In the genomic region with DNA sequence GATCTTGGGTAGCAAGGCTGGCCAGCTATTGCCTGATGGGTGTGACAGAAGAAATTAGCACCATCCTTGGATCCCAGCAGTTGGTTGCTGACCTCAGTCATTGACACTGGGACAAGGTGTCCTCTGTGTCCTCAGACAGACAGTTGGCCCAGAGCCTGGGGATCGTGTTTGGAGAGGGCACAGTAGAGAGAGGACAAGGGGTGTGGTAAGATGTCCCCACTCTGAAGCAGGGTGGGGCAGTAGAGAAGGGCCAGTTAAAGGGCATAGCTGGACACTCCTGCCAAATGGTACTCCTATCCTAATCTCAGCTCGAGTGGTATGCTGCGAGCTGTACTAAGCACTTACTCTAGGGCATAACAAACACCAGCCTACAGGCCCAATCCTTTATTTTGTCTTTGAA, we compare ENCODE assay signal across 33 mouse cellular contexts. TPM values are rescaled to one million over a fixed set of nuclear protein-coding genes. Genes with fewer than 3 reads are reported as not detected.
A peak's percentile ranks its signal among the peaks of the same experiment; 100 is the strongest.
DNase-seq lines count a peak whose midpoint lies in the region; ATAC-seq lines count a peak whose summit lies in the region.
"Had no signal": no experiment of that assay in that cellular context is flagged by ENCODE, and none has a peak within 500 bp of the region (broad histone marks: within the 10 kb centered on the region; RNA-seq: fewer than 3 reads in every experiment).

No protein-coding gene starts in this region.

- no peak for ATAC-seq in heart, embryonic 12.5 days (ENCODE audit: insufficient number of reproducible peaks, low FRiP score)
- no peak for ATAC-seq in intestine, embryonic 16.5 days
- no peak for ATAC-seq in midbrain, embryonic 13.5 days
- ATAC-seq: CD4-positive, CD25-positive, alpha-beta regulatory T cell, adult 4 months; forebrain, postnatal 0 days; inflammation-experienced regulatory T-cells, adult 6 months had no signal

- peak; percentile 1 to 13 for DNase-seq in heart, adult 9 months (ENCODE audit: low spot score in 2 of 2)
- peak; percentile 61 for DNase-seq in heart, postnatal 4 days
- peak; percentile 8 for DNase-seq in lung, postnatal 10 days
- no peak for DNase-seq in testis, postnatal 10 days (ENCODE audit: low spot score)
- DNase-seq: adrenal gland, postnatal 36 days; cerebellum, adult 18-20 months; cerebellum, postnatal 25 days; forebrain, postnatal 0 days; kidney, adult 8-10 months; kidney, postnatal 10 days; layer of hippocampus, postnatal 36 days; left cerebral cortex, postnatal 4 days; thymus, postnatal 4 days had no signal

- H3K4me3 ChIP-seq in heart, embryonic 12.5 days: no peak overlapping the region
- no peak overlapping the region for H3K4me3 ChIP-seq in intestine, embryonic 16.5 days (ENCODE audit: low read length)
- no peak overlapping the region for H3K4me3 ChIP-seq in midbrain, embryonic 13.5 days (replicated peaks)
- H3K4me3 ChIP-seq: embryonic facial prominence, embryonic 10.5 days; embryonic facial prominence, embryonic 15.5 days; forebrain, embryonic 12.5 days; hindbrain, embryonic 10.5 days; hindbrain, embryonic 15.5 days; lung, embryonic 15.5 days; megakaryocyte, embryonic 14.5 days; midbrain, embryonic 12.5 days; neural tube, embryonic 13.5 days had no signal

- no peaks in the 10 kb centered on the region for H3K27me3 ChIP-seq in heart, embryonic 12.5 days (replicated peaks)
- H3K27me3 ChIP-seq in intestine, embryonic 16.5 days (replicated peaks; ENCODE audit: control insufficient read depth, insufficient read depth, low read length): no peaks in the 10 kb centered on the region
- no peaks in the 10 kb centered on the region for H3K27me3 ChIP-seq in midbrain, embryonic 13.5 days
- H3K27me3 ChIP-seq: embryonic facial prominence, embryonic 15.5 days; forebrain, embryonic 12.5 days; hindbrain, embryonic 15.5 days; lung, embryonic 15.5 days; midbrain, embryonic 12.5 days; neural tube, embryonic 13.5 days had no signal

- no peak overlapping the region for H3K9ac ChIP-seq in heart, embryonic 12.5 days
- H3K9ac ChIP-seq in intestine, embryonic 16.5 days (ENCODE audit: low read depth, low read length): no peak overlapping the region
- no peak overlapping the region for H3K9ac ChIP-seq in midbrain, embryonic 13.5 days (replicated peaks)
- H3K9ac ChIP-seq: embryonic facial prominence, embryonic 15.5 days; forebrain, embryonic 12.5 days; forebrain, postnatal 0 days; hindbrain, embryonic 15.5 days; liver, embryonic 14.5 days; lung, embryonic 15.5 days; midbrain, embryonic 12.5 days; neural tube, embryonic 13.5 days had no signal

- H3K36me3 ChIP-seq in heart, embryonic 12.5 days: no peaks in the 10 kb centered on the region
- H3K36me3 ChIP-seq in intestine, embryonic 16.5 days (ENCODE audit: control insufficient read depth, insufficient read depth, low read length): no peaks in the 10 kb centered on the region
- no peaks in the 10 kb centered on the region for H3K36me3 ChIP-seq in midbrain, embryonic 13.5 days
- H3K36me3 ChIP-seq: embryonic facial prominence, embryonic 10.5 days; embryonic facial prominence, embryonic 15.5 days; forebrain, embryonic 12.5 days; hindbrain, embryonic 10.5 days; hindbrain, embryonic 15.5 days; lung, embryonic 15.5 days; midbrain, embryonic 12.5 days; neural tube, embryonic 13.5 days had no signal

- WGBS in heart, embryonic 12.5 days: 62% methylated on average over 3 of the region's 3 CpGs
- WGBS in intestine, embryonic 16.5 days: 80% methylated on average over 3 of the region's 3 CpGs
- WGBS in midbrain, embryonic 13.5 days: 73% methylated on average over 3 of the region's 3 CpGs

- H3K9me3 ChIP-seq in heart, embryonic 12.5 days (replicated peaks): no peaks in the 10 kb centered on the region
- H3K9me3 ChIP-seq in intestine, embryonic 16.5 days (ENCODE audit: control insufficient read depth, low read length): no peaks in the 10 kb centered on the region
- no peaks in the 10 kb centered on the region for H3K9me3 ChIP-seq in midbrain, embryonic 13.5 days
- H3K9me3 ChIP-seq: embryonic facial prominence, embryonic 10.5 days; embryonic facial prominence, embryonic 15.5 days; forebrain, embryonic 12.5 days; hindbrain, embryonic 10.5 days; hindbrain, embryonic 15.5 days; lung, embryonic 15.5 days; midbrain, embryonic 12.5 days; neural tube, embryonic 13.5 days had no signal

- no peak overlapping the region for H3K4me2 ChIP-seq in heart, embryonic 12.5 days
- no peak overlapping the region for H3K4me2 ChIP-seq in intestine, embryonic 16.5 days (ENCODE audit: low read depth, low read length)
- H3K4me2 ChIP-seq in midbrain, embryonic 13.5 days (replicated peaks): no peak overlapping the region
- H3K4me2 ChIP-seq: embryonic facial prominence, embryonic 15.5 days; forebrain, embryonic 12.5 days; hindbrain, embryonic 15.5 days; lung, embryonic 15.5 days; midbrain, embryonic 12.5 days; neural tube, embryonic 13.5 days had no signal

- H3K27ac ChIP-seq in heart, embryonic 12.5 days (ENCODE audit: poor library complexity, severe bottlenecking): no peak overlapping the region
- H3K27ac ChIP-seq in intestine, embryonic 16.5 days (ENCODE audit: low read length): no peak overlapping the region
- no peak overlapping the region for H3K27ac ChIP-seq in midbrain, embryonic 13.5 days
- H3K27ac ChIP-seq: embryonic facial prominence, embryonic 10.5 days; embryonic facial prominence, embryonic 15.5 days; forebrain, embryonic 12.5 days; hindbrain, embryonic 10.5 days; hindbrain, embryonic 15.5 days; liver, embryonic 14.5 days; lung, embryonic 15.5 days; midbrain, embryonic 12.5 days; neural tube, embryonic 13.5 days had no signal

- no peaks in the 10 kb centered on the region for H3K4me1 ChIP-seq in heart, embryonic 12.5 days (replicated peaks)
- H3K4me1 ChIP-seq in intestine, embryonic 16.5 days (ENCODE audit: control insufficient read depth, insufficient read depth, low read length): no peaks in the 10 kb centered on the region
- no peaks in the 10 kb centered on the region for H3K4me1 ChIP-seq in midbrain, embryonic 13.5 days (replicated peaks)
- H3K4me1 ChIP-seq: embryonic facial prominence, embryonic 10.5 days; embryonic facial prominence, embryonic 15.5 days; forebrain, embryonic 12.5 days; hindbrain, embryonic 10.5 days; hindbrain, embryonic 15.5 days; lung, embryonic 15.5 days; megakaryocyte, embryonic 14.5 days; midbrain, embryonic 12.5 days; neural tube, embryonic 13.5 days had no signal

RNA-seq across cellular contexts. Expression of a gene that starts 33.6 kb away (rescaled TPM):
- polyA plus RNA-seq in heart, embryonic 12.5 days (2016; fragmentation: Nextera tagmentation; extraction: Ambion mirVana): not detected in 2 replicates
- total RNA-seq in heart, postnatal 4 days (2021): not detected
- 0.12 and 0.13 TPM in 2 replicates for polyA plus RNA-seq in intestine, embryonic 16.5 days (2015; fragmentation: Nextera tagmentation; extraction: Ambion mirVana)
- polyA plus RNA-seq in midbrain, embryonic 13.5 days (2015; fragmentation: Nextera tagmentation; extraction: Ambion mirVana): not detected in 2 replicates
- total RNA-seq: adrenal gland, adult 18-20 months; gastrocnemius, adult 8-10 months; gastrocnemius, postnatal 4 days; left cerebral cortex, postnatal 4 days had no signal
- polyA plus RNA-seq: CD4-positive, CD25-positive, alpha-beta regulatory T cell, adult 4 months; forebrain, embryonic 12.5 days; forebrain, postnatal 0 days; heart, embryonic 14.5 days; inflammation-experienced regulatory T-cells, adult 6 months; large intestine, adult 2 months; liver, embryonic 14.5 days; midbrain, embryonic 12.5 days; neural tube, embryonic 13.5 days had no signal
